Mouse (Mus musculus) embryo, embryonic 10 days (tissue): ENCODE results near the gene Kat14.
A peak's percentile ranks its signal among the peaks of the same experiment; 100 is the strongest.
"Not testable (repeated sequence)": the region's sequence is repeated elsewhere in the genome, so short reads cannot be mapped to it uniquely, and the experiment has no call there.

ENCODE experiments used
- DNase-seq: peaks from one replicate; pipeline ENCODE4 v3.0.0-alpha.2; 2015; ENCODE audit warnings: low spot score

The Kat14 gene

GRCm38 (mm10) chr2:144368400-144369019 is at the start of gene Kat14, which contains the start of gene Pet117:
Gene Kat14, plus strand, starts transcription at chr2:144368983.
Gene Pet117, plus strand, starts transcription at chr2:144368996.
- peak; percentile 98 for DNase-seq

GRCm38 (mm10) chr2:144324218-144324617 is 44.6 kb upstream of the Kat14 start:
- DNase-seq, result no peak

- DNase-seq, result no peak
These were observed 39.3 kb upstream of the Kat14 start for GRCm38 (mm10) chr2:144329451-144329850.

GRCm38 (mm10) chr2:144329937-144330336 is 38.8 kb upstream of the Kat14 start:
- DNase-seq, result peak; percentile 13

- peak; percentile 36 for DNase-seq
These were observed 38.3 kb upstream of the Kat14 start for GRCm38 (mm10) chr2:144330352-144330959.

- peak; percentile 37 for DNase-seq
These were observed 37.8 kb upstream of the Kat14 start for GRCm38 (mm10) chr2:144330960-144331371.

GRCm38 (mm10) chr2:144331401-144332302 is 37.1 kb upstream of the Kat14 start, which contains the start of gene Ovol2:
Gene Ovol2, minus strand, starts transcription at chr2:144332146.
- peak; percentile 55 for DNase-seq

- peak; percentile 10 for DNase-seq
These were observed 36.3 kb upstream of the Kat14 start for GRCm38 (mm10) chr2:144332486-144332885.

- peak; percentile 52 for DNase-seq
These were observed 35.5 kb upstream of the Kat14 start for GRCm38 (mm10) chr2:144333138-144333842.

GRCm38 (mm10) chr2:144337230-144337629 is 31.6 kb upstream of the Kat14 start:
- no peak for DNase-seq

GRCm38 (mm10) chr2:144337701-144338100 is 31.1 kb upstream of the Kat14 start:
- DNase-seq, result no peak

- DNase-seq, result not testable (repeated sequence)
These were observed 30.6 kb upstream of the Kat14 start for GRCm38 (mm10) chr2:144338149-144338548.

GRCm38 (mm10) chr2:144343158-144343557 is 25.6 kb upstream of the Kat14 start:
- DNase-seq, result no peak

- DNase-seq, result no peak
These were observed 20.3 kb upstream of the Kat14 start for GRCm38 (mm10) chr2:144348525-144348924.

GRCm38 (mm10) chr2:144352843-144353242 is 15.9 kb upstream of the Kat14 start:
- no peak for DNase-seq

GRCm38 (mm10) chr2:144369020-144369421 is 238 bp downstream of the Kat14 start:
- DNase-seq, result peak; percentile 80

- peak; percentile 36 for DNase-seq
These were observed 728 bp downstream of the Kat14 start for GRCm38 (mm10) chr2:144369511-144369910.

- DNase-seq, result no peak
These were observed 2.8 kb downstream of the Kat14 start for GRCm38 (mm10) chr2:144371566-144371965.

GRCm38 (mm10) chr2:144373063-144373462 is 4.3 kb downstream of the Kat14 start:
- DNase-seq, result no peak

- DNase-seq, result no peak
These were observed 6.4 kb downstream of the Kat14 start for GRCm38 (mm10) chr2:144375063-144375703.

GRCm38 (mm10) chr2:144381293-144381692 is 12.5 kb downstream of the Kat14 start:
- DNase-seq, result no peak
